In the genomic region with DNA sequence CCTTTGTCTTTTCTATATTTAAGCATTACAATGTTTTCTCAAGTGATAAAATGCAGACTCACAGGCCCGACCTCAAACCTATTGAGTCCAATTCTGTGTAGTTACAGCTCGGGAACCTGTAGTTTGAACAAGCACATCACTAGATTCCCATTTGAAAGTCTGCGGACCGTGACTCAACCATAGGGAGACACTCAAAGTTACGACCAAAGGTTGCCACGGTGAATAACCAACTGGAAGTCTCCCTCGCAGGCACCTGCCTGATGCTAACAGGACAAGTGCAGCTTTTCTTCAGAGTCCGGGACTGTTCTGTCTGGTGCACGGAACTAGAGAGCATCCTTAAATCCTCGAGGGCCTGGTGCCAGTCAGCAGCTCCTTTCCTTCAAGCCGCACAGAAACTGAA, we compare ENCODE assay signal across 21 mouse cellular contexts. TPM values are rescaled to one million over a fixed set of nuclear protein-coding genes. Genes with fewer than 3 reads are reported as not detected.
DNase-seq lines count a peak whose midpoint lies in the region; TF ChIP-seq lines count a peak whose summit lies in the region.
"Had no signal": no experiment of that assay in that cellular context is flagged by ENCODE, and none has a peak within 500 bp of the region (broad histone marks: within the 10 kb centered on the region; RNA-seq: fewer than 3 reads in every experiment).

No protein-coding gene starts in this region.

- H3K36me3 ChIP-seq in kidney, adult 2 months (ENCODE audit: control insufficient read depth, insufficient read depth, low read length): no peaks in the 10 kb centered on the region
- peaks cover 0 to 5% of the 10 kb centered on the region in 2 experiments; a peak in 2 of 4 replicates for H3K36me3 ChIP-seq in MEL (ENCODE audit: control insufficient read depth in 1 of 2, insufficient read depth in 2 of 2, low read length in 2 of 2)
- H3K36me3 ChIP-seq in myocyte (ENCODE audit: control insufficient read depth, insufficient read depth): no peaks in the 10 kb centered on the region

- H3K79me2 ChIP-seq in MEL (ENCODE audit: control insufficient read depth, insufficient read depth, low read length, poor library complexity): no peaks in the 10 kb centered on the region
- H3K79me2 ChIP-seq in myocyte (ENCODE audit: control insufficient read depth, insufficient read depth): no peaks in the 10 kb centered on the region

- no peaks in the 10 kb centered on the region for H3K9me3 ChIP-seq in MEL (replicated peaks; ENCODE audit: insufficient read depth, low read length)
- H3K9me3 ChIP-seq: embryonic facial prominence, embryonic 10.5 days; forebrain, embryonic 13.5 days; heart, embryonic 13.5 days; hindbrain, embryonic 12.5 days had no signal

- TF ChIP-seq RAD21 in MEL (IDR thresholded peaks at IDR 0.05; ENCODE audit: low read depth, low read length): no peak

- no peak for TF ChIP-seq CTCF in kidney, adult 2 months (conservative IDR thresholded peaks at IDR 0.05; ENCODE audit: insufficient read depth, insufficient read length, low read depth, low read length)
- no peak for TF ChIP-seq CTCF in MEL (IDR thresholded peaks at IDR 0.05 in 2 of 3, conservative IDR thresholded peaks at IDR 0.05 in 1 of 3; ENCODE audit: control insufficient read depth in 1 of 3, insufficient read depth in 1 of 3, low read depth in 2 of 3, low read length in 3 of 3, poor library complexity in 1 of 3, severe bottlenecking in 1 of 3)

- no peak overlapping the region for H3K4me3 ChIP-seq in kidney, adult 2 months (ENCODE audit: insufficient read depth, low read depth, low read length)
- peak overlapping the region; percentile 6 to 30; a peak in 2 of 4 replicates for H3K4me3 ChIP-seq in MEL (ENCODE audit: control insufficient read depth in 1 of 2, insufficient read depth in 1 of 2, low read depth in 2 of 2, low read length in 2 of 2)
- H3K4me3 ChIP-seq in myocyte: no peak overlapping the region
- H3K4me3 ChIP-seq: embryonic facial prominence, embryonic 10.5 days; forebrain, embryonic 13.5 days; gastrocnemius, adult 2 months; heart, embryonic 13.5 days; hindbrain, embryonic 12.5 days had no signal

- no peak overlapping the region; the same call in 1 of the 2 replicates for H3K9ac ChIP-seq in MEL (ENCODE audit: control insufficient read depth, low read depth, low read length, poor library complexity, severe bottlenecking)
- H3K9ac ChIP-seq: forebrain, embryonic 13.5 days; heart, embryonic 13.5 days; hindbrain, embryonic 12.5 days had no signal

- WGBS in kidney, adult 2 months: 39% methylated on average over 11 of the region's 11 CpGs

- H3K27me3 ChIP-seq in kidney, adult 2 months (replicated peaks; ENCODE audit: control insufficient read depth, insufficient read depth, low read length): no peaks in the 10 kb centered on the region
- H3K27me3 ChIP-seq in MEL (ENCODE audit: control insufficient read depth in 1 of 2, insufficient read depth in 2 of 2, low read length in 2 of 2): peaks cover 2 to 6% of the 10 kb centered on the region in 2 experiments; a peak in 3 of 4 replicates
- no peaks in the 10 kb centered on the region for H3K27me3 ChIP-seq in myocyte (ENCODE audit: control insufficient read depth, insufficient read depth, insufficient read length)
- H3K27me3 ChIP-seq: forebrain, embryonic 13.5 days; heart, embryonic 13.5 days; hindbrain, embryonic 12.5 days had no signal

- peak overlapping the region; percentile 91 for H3K4me2 ChIP-seq in myocyte (ENCODE audit: low read depth)
- H3K4me2 ChIP-seq: forebrain, embryonic 13.5 days; heart, embryonic 13.5 days; hindbrain, embryonic 12.5 days had no signal

- peaks cover 11% of the 10 kb centered on the region for H3K4me1 ChIP-seq in kidney, adult 2 months (ENCODE audit: control insufficient read depth, insufficient read depth, low read length)
- H3K4me1 ChIP-seq in MEL (ENCODE audit: control insufficient read depth in 1 of 2, insufficient read depth in 2 of 2, low read length in 2 of 2): peaks cover 4 to 15% of the 10 kb centered on the region in 2 experiments; a peak in 3 of 4 replicates

- no peak overlapping the region for H3K27ac ChIP-seq in kidney, adult 2 months (ENCODE audit: insufficient read depth, low read depth, low read length)
- H3K27ac ChIP-seq in MEL (ENCODE audit: control insufficient read depth, low read depth, low read length): no peak overlapping the region
- H3K27ac ChIP-seq: embryonic facial prominence, embryonic 10.5 days; forebrain, embryonic 13.5 days; gastrocnemius, adult 2 months; heart, embryonic 13.5 days; hindbrain, embryonic 12.5 days; hindbrain, postnatal 0 days had no signal

- TF ChIP-seq EP300 in MEL (IDR thresholded peaks at IDR 0.05; ENCODE audit: low read depth in 1 of 2, low read length in 2 of 2): no peak

- peak; percentile 75 for DNase-seq in kidney, adult 2 months
- no peak for DNase-seq in kidney, adult 11 months
- peak; percentile 48 for DNase-seq in kidney, postnatal 14 days
- DNase-seq in kidney, adult 8-10 months: no peak
- peak; percentile 43 for DNase-seq in MEL (ENCODE audit: low read depth, low spot score)
- DNase-seq in liver: no peak
- DNase-seq: cerebellum, adult 2 months; cerebellum, postnatal 10 days; gastrocnemius, adult 2 months; gastrocnemius, postnatal 25 days; heart, postnatal 4 days had no signal

- TF ChIP-seq POLR2A in kidney, adult 2 months (IDR thresholded peaks at IDR 0.05; ENCODE audit: low read depth, low read length): no peak
- TF ChIP-seq POLR2A in MEL (IDR thresholded peaks at IDR 0.05; ENCODE audit: control insufficient read depth in 1 of 2, insufficient read depth in 1 of 2, low read depth in 1 of 2, low read length in 2 of 2, poor library complexity in 1 of 2) (no peak), myocyte (IDR thresholded peaks at IDR 0.05; ENCODE audit: insufficient read length, low read depth) (no peak)

- no peak overlapping the region for H3ac ChIP-seq in myocyte (ENCODE audit: control insufficient read depth, insufficient read length)

TF ChIP-seq in MEL, 35 proteins besides CTCF, POLR2A, EP300 and RAD21:
- peak; percentile 36; the same call in 1 of the 2 replicates for TF ChIP-seq GATA1 (IDR thresholded peaks at IDR 0.05; ENCODE audit: low read depth, low read length)
- TF ChIP-seq TCF12 (IDR thresholded peaks at IDR 0.05; ENCODE audit: low read depth, low read length): no peak
- no peak for TF ChIP-seq USF1 (IDR thresholded peaks at IDR 0.05; ENCODE audit: low read depth, low read length)
- TF ChIP-seq ELF1 (IDR thresholded peaks at IDR 0.05; ENCODE audit: low read depth, low read length): no peak

TF ChIP-seq in myocyte, 11 proteins besides CTCF, POLR2A, EP300 and RAD21:
- no peak for TF ChIP-seq USF1 (IDR thresholded peaks at IDR 0.05; ENCODE audit: low read depth)
- no peak for TF ChIP-seq REST (IDR thresholded peaks at IDR 0.05; ENCODE audit: insufficient read depth, insufficient read length)

RNA-seq across cellular contexts. Expression of gene Morn4, which starts 5.7 kb away (rescaled TPM):
- polyA plus RNA-seq in kidney, adult 2 months (2012; rRNA removed): 25.9 and 26.3 TPM in 2 replicates
- 4.9 and 5.7 TPM in 2 replicates for total RNA-seq in MEL (2012; rRNA removed)
- polyA plus RNA-seq in MEL (2012; ENCODE audit: insufficient read depth in 1 of 2, insufficient read length in 2 of 2, low read depth in 1 of 2, low replicate concordance in 2 of 2, missing spikeins in 1 of 2) (10 to 100 TPM in 1 of 2 experiments, not detected in 1; 18.4 TPM), myocyte (2012; fragmentation: generic; extraction: Trizol) (32.3 TPM)

RNA-seq across cellular contexts. Expression of gene Pi4k2a, which starts 9.8 kb away (rescaled TPM):
- polyA plus RNA-seq in kidney, adult 2 months (2012; rRNA removed): 41.7 and 45.4 TPM in 2 replicates
- 10.2 and 12.2 TPM in 2 replicates for total RNA-seq in MEL (2012; rRNA removed)
- 10 to 100 TPM in 1 of 2 experiments, not detected in 1; 30.3 TPM for polyA plus RNA-seq in MEL (2012; ENCODE audit: insufficient read depth in 1 of 2, insufficient read length in 2 of 2, low read depth in 1 of 2, low replicate concordance in 2 of 2, missing spikeins in 1 of 2)
- polyA plus RNA-seq in myocyte (2012; fragmentation: generic; extraction: Trizol): 37.5 TPM

RNA-seq across cellular contexts. Expression of gene 4933411K16Rik, which starts 28.4 kb away (rescaled TPM):
- 3.6 and 5.1 TPM in 2 replicates for polyA plus RNA-seq in kidney, adult 2 months (2012; rRNA removed)
- total RNA-seq in MEL (2012; rRNA removed): not detected in 2 replicates
- under 1 TPM in 1 of 2 experiments, not detected in 1; 0.10 TPM for polyA plus RNA-seq in MEL (2012; ENCODE audit: insufficient read depth in 1 of 2, insufficient read length in 2 of 2, low read depth in 1 of 2, low replicate concordance in 2 of 2, missing spikeins in 1 of 2)
- 0.30 TPM for polyA plus RNA-seq in myocyte (2012; fragmentation: generic; extraction: Trizol)
- total RNA-seq: granulocyte monocyte progenitor cell, adult 5-6 weeks had no signal
- polyA plus RNA-seq: CD4-positive, CD25-positive, alpha-beta regulatory T cell, adult 4 months; embryonic facial prominence, embryonic 14.5 days; forebrain, embryonic 13.5 days; heart, embryonic 13.5 days; heart, postnatal 0 days; hindbrain, embryonic 12.5 days; hindbrain, postnatal 0 days had no signal

RNA-seq across cellular contexts. Expression of gene Hoga1, which starts 35.1 kb away (rescaled TPM):
- polyA plus RNA-seq in kidney, adult 2 months (2012; rRNA removed): 167 and 177 TPM in 2 replicates
- total RNA-seq in MEL (2012; rRNA removed): 0.31 TPM in 1 of 2 replicates, not detected in the other
- under 1 TPM in 1 of 2 experiments, not detected in 1; 0.38 TPM for polyA plus RNA-seq in MEL (2012; ENCODE audit: insufficient read depth in 1 of 2, insufficient read length in 2 of 2, low read depth in 1 of 2, low replicate concordance in 2 of 2, missing spikeins in 1 of 2)
- polyA plus RNA-seq in myocyte (2012; fragmentation: generic; extraction: Trizol): 2.4 TPM
- total RNA-seq: granulocyte monocyte progenitor cell, adult 5-6 weeks had no signal
- polyA plus RNA-seq: CD4-positive, CD25-positive, alpha-beta regulatory T cell, adult 4 months had no signal

RNA-seq across cellular contexts. Expression of gene Ankrd2, which starts 44.7 kb away (rescaled TPM):
- 0.14 and 2.2 TPM in 2 replicates for polyA plus RNA-seq in kidney, adult 2 months (2012; rRNA removed)
- total RNA-seq in MEL (2012; rRNA removed): not detected in 2 replicates
- polyA plus RNA-seq in MEL (2012; ENCODE audit: insufficient read depth in 1 of 2, insufficient read length in 2 of 2, low read depth in 1 of 2, low replicate concordance in 2 of 2, missing spikeins in 1 of 2): not detected
- polyA plus RNA-seq in myocyte (2012; fragmentation: generic; extraction: Trizol): 110 TPM
- total RNA-seq: granulocyte monocyte progenitor cell, adult 5-6 weeks had no signal
- polyA plus RNA-seq: CD4-positive, CD25-positive, alpha-beta regulatory T cell, adult 4 months; heart, embryonic 13.5 days; hindbrain, embryonic 12.5 days had no signal

Comparison
In these comparisons a context has a peak if more than half of its experiments do, and no peak if none do; other contexts are left out.
1. DNase-seq: peak in kidney, adult 2 months (single experiment), kidney, postnatal 14 days (single experiment) and MEL (single experiment); none in kidney, adult 11 months (single experiment), kidney, adult 8-10 months (0 of 2) and liver (single experiment).
2. H3K4me3 ChIP-seq: peak in MEL (2 of 2); none in kidney, adult 2 months (single experiment) and myocyte (single experiment).